Comparison of ENCODE assay signal across 30 mouse cellular contexts in genomic region chr9:110711532-110711931, GRCm38 (mm10). TPM values are rescaled to one million over a fixed set of nuclear protein-coding genes. Genes with fewer than 3 reads are reported as not detected.
DNase-seq lines count a peak whose midpoint lies in the region; ATAC-seq and TF ChIP-seq lines count a peak whose summit lies in the region.
"Had no signal": no experiment of that assay in that cellular context is flagged by ENCODE, and none has a peak within 500 bp of the region (broad histone marks: within the 10 kb centered on the region; RNA-seq: fewer than 3 reads in every experiment).

No protein-coding gene starts in this region.

- no peak for ATAC-seq in kidney, embryonic 14.5 days (ENCODE audit: low FRiP score, low TSS enrichment)
- ATAC-seq: forebrain, embryonic 15.5 days; hindbrain, embryonic 16.5 days; Patski had no signal

- no peak overlapping the region for H3K9ac ChIP-seq in kidney, embryonic 14.5 days (ENCODE audit: low read depth, low read length)
- H3K9ac ChIP-seq: embryonic facial prominence, embryonic 13.5 days; forebrain, embryonic 12.5 days; forebrain, embryonic 15.5 days; heart, embryonic 12.5 days; heart, embryonic 15.5 days; hindbrain, embryonic 13.5 days had no signal

- no peak overlapping the region for H3K4me2 ChIP-seq in kidney, embryonic 14.5 days (replicated peaks; ENCODE audit: low read depth, low read length)
- H3K4me2 ChIP-seq: embryonic facial prominence, embryonic 13.5 days; forebrain, embryonic 12.5 days; forebrain, embryonic 15.5 days; heart, embryonic 12.5 days; heart, embryonic 15.5 days; hindbrain, embryonic 13.5 days had no signal

- no peaks in the 10 kb centered on the region for H3K36me3 ChIP-seq in kidney, adult 2 months (ENCODE audit: control insufficient read depth, insufficient read depth, low read length)
- H3K36me3 ChIP-seq in kidney, embryonic 14.5 days (ENCODE audit: control insufficient read depth, insufficient read depth, low read length): peaks cover 23% of the 10 kb centered on the region; the same call in 1 of the 2 replicates

- H3K27ac ChIP-seq in kidney, adult 2 months (ENCODE audit: insufficient read depth, low read depth, low read length): peak overlapping the region; percentile 48; the same call in 1 of the 2 replicates
- no peak overlapping the region for H3K27ac ChIP-seq in kidney, embryonic 14.5 days (ENCODE audit: low read depth, low read length)
- H3K27ac ChIP-seq: embryonic facial prominence, embryonic 10.5 days; embryonic facial prominence, embryonic 13.5 days; forebrain, embryonic 12.5 days; forebrain, embryonic 15.5 days; heart, embryonic 15.5 days; hindbrain, embryonic 10.5 days; hindbrain, embryonic 13.5 days had no signal

- no peak overlapping the region for H3K4me3 ChIP-seq in kidney, adult 2 months (ENCODE audit: insufficient read depth, low read depth, low read length)
- no peak overlapping the region for H3K4me3 ChIP-seq in kidney, embryonic 14.5 days (ENCODE audit: low read length)
- H3K4me3 ChIP-seq: embryonic facial prominence, embryonic 10.5 days; embryonic facial prominence, embryonic 13.5 days; erythroblast, embryonic 14.5 days; forebrain, embryonic 12.5 days; forebrain, embryonic 15.5 days; heart, embryonic 12.5 days; heart, embryonic 15.5 days; hindbrain, embryonic 10.5 days; hindbrain, embryonic 13.5 days had no signal

- no peaks in the 10 kb centered on the region for H3K9me3 ChIP-seq in kidney, embryonic 14.5 days (ENCODE audit: control insufficient read depth, low read length)
- H3K9me3 ChIP-seq: embryonic facial prominence, embryonic 10.5 days; embryonic facial prominence, embryonic 13.5 days; forebrain, embryonic 12.5 days; forebrain, embryonic 15.5 days; G1E; heart, embryonic 12.5 days; heart, embryonic 15.5 days; hindbrain, embryonic 10.5 days; hindbrain, embryonic 13.5 days had no signal

- peak; percentile 4 for DNase-seq in cerebellum, adult 11-12 months
- DNase-seq in cerebellum, postnatal 4 days (ENCODE audit: low spot score in 2 of 2): no peak
- DNase-seq in kidney, adult 2 months: peak; percentile 68
- peak; percentile 53 to 68 for DNase-seq in kidney, postnatal 36 days
- no peak for DNase-seq in kidney, adult 18-20 months
- DNase-seq: adrenal gland, postnatal 10 days; adrenal gland, postnatal 36 days; B cell, adult 2 months; cerebellum, adult 2 months; cerebellum, adult 9-11 months; cerebellum, postnatal 25 days; embryo, embryonic 11 days; gastrocnemius, postnatal 25 days; heart, adult 18-20 months; heart, postnatal 10 days; heart, postnatal 36 days had no signal

- peaks cover 7% of the 10 kb centered on the region; the same call in 1 of the 2 replicates for H3K4me1 ChIP-seq in kidney, adult 2 months (ENCODE audit: control insufficient read depth, insufficient read depth, low read length)
- H3K4me1 ChIP-seq in kidney, embryonic 14.5 days (ENCODE audit: control insufficient read depth, insufficient read depth, low read length): no peaks in the 10 kb centered on the region
- H3K4me1 ChIP-seq: forebrain, embryonic 12.5 days; forebrain, embryonic 15.5 days had no signal

- TF ChIP-seq CTCF in kidney, adult 2 months (conservative IDR thresholded peaks at IDR 0.05; ENCODE audit: insufficient read depth, insufficient read length, low read depth, low read length): no peak

- 58% methylated on average over 1 of the region's 1 CpGs for WGBS in kidney, adult 2 months
- 93% methylated on average over 1 of the region's 1 CpGs for WGBS in kidney, embryonic 14.5 days

- no peaks in the 10 kb centered on the region for H3K27me3 ChIP-seq in kidney, adult 2 months (replicated peaks; ENCODE audit: control insufficient read depth, insufficient read depth, low read length)
- no peaks in the 10 kb centered on the region for H3K27me3 ChIP-seq in kidney, embryonic 14.5 days (ENCODE audit: control insufficient read depth, insufficient read depth, low read length)
- H3K27me3 ChIP-seq: CH12.LX; embryonic facial prominence, embryonic 13.5 days; forebrain, embryonic 12.5 days; forebrain, embryonic 15.5 days; heart, embryonic 12.5 days; heart, embryonic 15.5 days; hindbrain, embryonic 13.5 days; Patski had no signal

- no peak for TF ChIP-seq POLR2A in kidney, adult 2 months (IDR thresholded peaks at IDR 0.05; ENCODE audit: low read depth, low read length)

RNA-seq across cellular contexts. Expression of gene Myl3, which starts 30.1 kb away (rescaled TPM):
- polyA plus RNA-seq in kidney, adult 2 months (2012; rRNA removed): 1.6 and 11.5 TPM in 2 replicates
- 0.96 and 1.4 TPM in 2 replicates for polyA plus RNA-seq in kidney, embryonic 14.5 days (2014; fragmentation: Nextera tagmentation; extraction: Ambion mirVana)
- polyA plus RNA-seq: erythroblast, embryonic 14.5 days; G1E; hindbrain, embryonic 10.5 days had no signal

RNA-seq across cellular contexts. Expression of gene Pth1r, which starts 35.4 kb away (rescaled TPM):
- 740 and 847 TPM in 2 replicates for polyA plus RNA-seq in kidney, adult 2 months (2012; rRNA removed)
- 27.3 and 40.9 TPM in 2 replicates for polyA plus RNA-seq in kidney, embryonic 14.5 days (2014; fragmentation: Nextera tagmentation; extraction: Ambion mirVana)
- polyA plus RNA-seq: erythroblast, embryonic 14.5 days had no signal

RNA-seq across cellular contexts. Expression of gene Ccdc12, which starts 55.2 kb away (rescaled TPM):
- 95.9 and 125 TPM in 2 replicates for polyA plus RNA-seq in kidney, adult 2 months (2012; rRNA removed)
- 160 and 193 TPM in 2 replicates for polyA plus RNA-seq in kidney, embryonic 14.5 days (2014; fragmentation: Nextera tagmentation; extraction: Ambion mirVana)

RNA-seq across cellular contexts. Expression of gene Nbeal2, which starts 57.6 kb away (rescaled TPM):
- polyA plus RNA-seq in kidney, adult 2 months (2012; rRNA removed): 41.6 and 49.2 TPM in 2 replicates
- 2.6 and 4.8 TPM in 2 replicates for polyA plus RNA-seq in kidney, embryonic 14.5 days (2014; fragmentation: Nextera tagmentation; extraction: Ambion mirVana)

Comparison
In these comparisons a context has a peak if more than half of its experiments do, and no peak if none do; other contexts are left out.
1. DNase-seq: peak in cerebellum, adult 11-12 months (single experiment), kidney, adult 2 months (single experiment) and kidney, postnatal 36 days (2 of 2); none in cerebellum, postnatal 4 days (0 of 2) and kidney, adult 18-20 months (single experiment).
2. RNA of gene Pth1r, which starts 35.4 kb away (polyA plus RNA-seq): 740 to 847 TPM in kidney, adult 2 months; 27.3 to 40.9 TPM in kidney, embryonic 14.5 days; every median in the first group is over 10 times any median in the second.